Mouse (Mus musculus): Measurements from ENCODE around the gene Duxf3. TPM values are rescaled to one million over a fixed set of nuclear protein-coding genes. Genes with fewer than 3 reads are reported as not detected.
"Not testable (repeated sequence)": the region's sequence is repeated elsewhere in the genome, so short reads cannot be mapped to it uniquely, and the experiment has no call there.

Duxf3 gene
- polyA plus RNA-seq, 1 experiment, result not detected

DNA sequence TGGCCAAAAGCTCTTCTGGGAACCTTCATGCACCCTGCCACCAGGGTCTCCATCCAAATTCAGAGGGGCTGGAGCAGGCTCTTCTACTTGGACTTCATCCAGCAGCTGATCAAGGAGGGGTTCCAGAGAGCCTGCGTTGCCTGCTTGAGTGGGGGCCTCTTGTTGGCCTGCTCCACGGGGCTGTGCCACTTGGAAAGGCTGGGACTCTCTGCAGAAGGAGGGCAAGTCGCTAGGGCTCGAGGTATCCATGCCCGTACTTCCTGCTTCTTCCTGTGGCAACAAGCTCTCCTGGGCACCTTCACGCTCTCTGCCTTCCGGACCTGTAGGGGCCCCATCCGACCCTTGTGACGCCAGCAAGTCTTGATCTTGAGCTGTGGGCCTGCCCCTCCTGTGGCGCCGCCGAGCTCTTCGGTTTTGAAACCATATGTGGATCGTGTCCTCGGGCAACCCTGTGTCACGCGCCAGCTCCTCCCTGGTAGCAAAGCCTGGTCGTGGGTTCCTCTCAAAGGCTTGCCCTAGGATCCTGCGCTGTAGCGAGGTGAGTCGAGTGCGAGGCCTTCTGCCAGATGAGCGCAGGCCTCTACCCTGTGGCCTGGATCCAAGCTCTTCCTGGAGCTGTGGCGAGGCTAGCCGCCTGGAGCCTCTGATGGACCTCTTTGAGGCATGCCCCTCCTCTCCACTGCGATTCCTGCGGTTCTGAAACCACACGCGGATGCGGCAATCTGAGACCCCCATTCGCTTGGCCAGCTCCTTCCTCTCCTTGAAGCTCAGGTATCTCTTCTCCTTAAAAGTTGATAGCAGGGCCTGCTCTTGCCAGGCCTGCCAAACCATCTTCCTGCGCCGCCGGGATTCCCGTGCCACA lies 465 bp downstream of the Duxf3 start:
- not testable (repeated sequence) for H3K79me2 ChIP-seq (ENCODE audit: control insufficient read depth, insufficient read depth); H3K4me3 ChIP-seq; H3K27me3 ChIP-seq (ENCODE audit: control insufficient read depth, insufficient read depth, insufficient read length); H3ac ChIP-seq (ENCODE audit: control insufficient read depth, insufficient read length); H3K36me3 ChIP-seq (ENCODE audit: control insufficient read depth, insufficient read depth); H3K4me2 ChIP-seq (ENCODE audit: low read depth)
- TF ChIP-seq MYOG (IDR thresholded peaks at IDR 0.05; ENCODE audit: control insufficient read depth in 1 of 3, insufficient read depth in 1 of 3, insufficient read length in 2 of 3, low read depth in 2 of 3), result peak in 1 of 3 experiments; percentile 4

DNA sequence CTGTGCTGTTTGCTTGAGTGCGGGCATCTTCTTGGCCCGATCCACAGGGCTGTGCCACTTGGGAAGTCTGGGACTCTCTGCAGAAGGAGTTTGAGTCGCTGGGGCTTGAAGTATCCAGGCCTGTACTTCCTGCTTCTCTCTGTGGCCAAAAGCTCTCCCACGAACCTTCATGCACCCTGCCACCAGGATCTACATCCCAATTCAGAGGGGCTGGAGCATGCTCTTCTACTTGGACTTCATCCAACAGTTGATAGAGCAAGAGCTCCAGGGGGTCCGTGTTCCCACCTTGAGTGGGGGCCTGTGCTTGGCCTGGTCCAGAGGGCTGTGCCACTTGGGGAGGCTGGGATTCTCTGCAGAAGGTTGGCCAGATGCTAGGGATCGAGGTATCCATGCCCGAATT lies 1.4 kb downstream of the Duxf3 start:
- H3K4me2 ChIP-seq (ENCODE audit: low read depth); H3K4me3 ChIP-seq; H3K36me3 ChIP-seq (ENCODE audit: control insufficient read depth, insufficient read depth); H3K27me3 ChIP-seq (ENCODE audit: control insufficient read depth, insufficient read depth, insufficient read length); H3K79me2 ChIP-seq (ENCODE audit: control insufficient read depth, insufficient read depth); H3ac ChIP-seq (ENCODE audit: control insufficient read depth, insufficient read length): not testable (repeated sequence)

DNA sequence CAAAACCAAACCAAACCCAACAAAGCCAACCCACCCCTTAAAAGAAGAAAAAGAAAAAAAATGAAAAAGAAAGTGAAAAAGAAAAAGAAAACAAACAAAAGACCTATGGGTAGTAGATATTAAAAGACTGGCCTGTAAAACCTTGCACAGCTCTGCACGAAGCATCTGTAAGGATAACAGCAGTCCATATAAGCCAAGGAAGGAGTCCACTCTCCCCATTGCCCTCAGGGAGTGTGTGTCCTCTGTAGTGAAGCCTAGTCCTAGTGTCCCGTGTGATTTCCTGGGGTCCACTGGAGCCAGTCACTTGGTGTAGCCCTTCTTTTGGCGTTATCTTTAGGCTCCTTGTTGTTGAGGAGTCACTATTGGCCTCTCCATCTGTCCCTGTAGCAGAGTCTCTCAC lies 2.5 kb downstream of the Duxf3 start:
- H3K36me3 ChIP-seq (ENCODE audit: control insufficient read depth, insufficient read depth); H3K79me2 ChIP-seq (ENCODE audit: control insufficient read depth, insufficient read depth); H3K4me2 ChIP-seq (ENCODE audit: low read depth); H3K4me3 ChIP-seq; H3K27me3 ChIP-seq (ENCODE audit: control insufficient read depth, insufficient read depth, insufficient read length); H3ac ChIP-seq (ENCODE audit: control insufficient read depth, insufficient read length): not testable (repeated sequence)

DNA sequence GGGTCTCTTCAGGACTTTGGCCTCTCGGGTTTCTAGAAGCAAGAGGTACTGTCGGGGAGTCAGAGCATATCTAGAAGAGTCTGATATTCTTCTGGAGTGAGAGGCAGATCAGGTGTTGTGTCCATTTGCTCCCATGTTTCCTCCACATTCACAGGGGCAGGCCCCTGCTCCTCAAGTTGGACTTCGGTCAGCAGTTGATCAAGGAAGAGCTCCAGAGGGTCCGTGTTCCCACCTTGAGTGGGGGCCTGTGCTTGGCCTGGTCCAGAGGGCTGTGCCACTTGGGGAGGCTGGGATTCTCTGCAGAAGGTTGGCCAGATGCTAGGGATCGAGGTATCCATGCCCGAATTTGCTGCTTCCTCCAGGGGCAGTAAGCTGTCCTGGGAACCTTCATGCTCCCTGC lies 4.7 kb downstream of the Duxf3 start:
- not testable (repeated sequence) for H3K27me3 ChIP-seq (ENCODE audit: control insufficient read depth, insufficient read depth, insufficient read length); H3K79me2 ChIP-seq (ENCODE audit: control insufficient read depth, insufficient read depth); H3ac ChIP-seq (ENCODE audit: control insufficient read depth, insufficient read length); H3K36me3 ChIP-seq (ENCODE audit: control insufficient read depth, insufficient read depth); H3K4me2 ChIP-seq (ENCODE audit: low read depth); H3K4me3 ChIP-seq

DNA sequence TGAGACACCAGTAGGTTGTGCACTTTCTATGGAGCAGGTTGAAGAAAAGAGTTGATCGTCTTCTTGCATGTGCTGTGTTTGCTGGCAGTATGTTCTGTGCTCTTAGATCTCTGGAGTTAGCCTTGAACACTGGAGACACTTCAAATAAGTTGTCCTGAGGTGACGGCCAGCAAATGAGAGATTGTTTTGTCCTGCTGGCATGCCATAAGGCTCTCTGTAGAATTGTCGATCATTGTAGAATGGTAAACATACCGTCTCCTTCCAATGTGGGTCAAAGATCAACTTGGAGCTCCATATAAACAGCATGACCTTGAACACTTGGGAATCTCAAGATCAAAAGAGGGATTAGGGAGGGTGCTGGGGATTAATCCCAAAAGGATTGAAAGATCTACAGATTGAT lies 6.1 kb downstream of the Duxf3 start:
- not testable (repeated sequence) for H3K4me2 ChIP-seq (ENCODE audit: low read depth); H3K27me3 ChIP-seq (ENCODE audit: control insufficient read depth, insufficient read depth, insufficient read length); H3K79me2 ChIP-seq (ENCODE audit: control insufficient read depth, insufficient read depth); H3ac ChIP-seq (ENCODE audit: control insufficient read depth, insufficient read length); H3K36me3 ChIP-seq (ENCODE audit: control insufficient read depth, insufficient read depth); H3K4me3 ChIP-seq

DNA sequence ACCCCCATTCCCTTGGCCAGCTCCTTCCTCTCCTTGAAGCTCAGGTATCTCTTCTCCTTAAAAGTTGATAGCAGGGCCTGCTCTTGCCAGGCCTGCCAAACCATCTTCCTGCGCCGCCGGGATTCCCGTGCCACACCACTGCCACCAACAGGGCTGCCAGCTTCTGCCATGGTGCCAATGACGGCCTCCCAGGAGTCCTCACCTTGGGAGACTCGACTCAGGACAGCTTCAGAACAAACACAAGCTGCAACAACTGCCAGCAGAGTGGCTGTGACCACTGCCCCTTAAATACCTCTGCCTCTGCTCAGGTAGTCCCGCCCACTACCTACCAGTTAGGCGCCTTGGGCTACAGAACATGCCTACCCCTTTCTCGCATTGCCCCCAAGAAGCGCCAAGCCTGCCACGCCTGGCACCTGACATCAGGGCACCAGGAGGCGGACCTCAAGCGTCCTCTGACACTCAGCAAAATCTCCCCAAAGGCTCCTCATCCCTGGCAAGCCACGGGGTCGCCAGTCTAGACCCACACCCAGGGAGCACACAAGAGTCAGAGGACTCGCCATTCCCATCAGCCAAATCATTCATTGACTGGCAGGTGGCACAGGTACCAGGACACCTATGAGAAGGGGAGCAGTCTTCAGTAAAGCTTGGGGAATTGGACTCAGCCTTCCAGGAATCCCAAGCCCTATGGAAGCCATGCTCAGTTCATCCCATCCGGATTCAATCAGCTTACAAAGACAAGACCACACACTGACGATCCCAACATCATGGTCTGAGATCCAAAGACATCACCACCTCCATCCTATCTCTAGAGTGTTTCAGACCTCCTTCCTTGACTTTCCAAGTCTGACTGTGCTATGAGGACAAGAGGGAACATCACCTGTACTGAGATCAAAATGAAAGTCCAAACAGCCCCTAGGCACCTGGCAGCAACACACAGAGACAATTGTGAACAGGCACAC lies 7.4 kb downstream of the Duxf3 start, which contains the start of gene AW822073:
AW822073 (minus strand) TSS at position 104 of the 959 bp plus-strand sequence.
- not testable (repeated sequence) for H3K79me2 ChIP-seq (ENCODE audit: control insufficient read depth, insufficient read depth); H3K27me3 ChIP-seq (ENCODE audit: control insufficient read depth, insufficient read depth, insufficient read length); H3K4me3 ChIP-seq; H3K4me2 ChIP-seq (ENCODE audit: low read depth); H3ac ChIP-seq (ENCODE audit: control insufficient read depth, insufficient read length); H3K36me3 ChIP-seq (ENCODE audit: control insufficient read depth, insufficient read depth)

DNA sequence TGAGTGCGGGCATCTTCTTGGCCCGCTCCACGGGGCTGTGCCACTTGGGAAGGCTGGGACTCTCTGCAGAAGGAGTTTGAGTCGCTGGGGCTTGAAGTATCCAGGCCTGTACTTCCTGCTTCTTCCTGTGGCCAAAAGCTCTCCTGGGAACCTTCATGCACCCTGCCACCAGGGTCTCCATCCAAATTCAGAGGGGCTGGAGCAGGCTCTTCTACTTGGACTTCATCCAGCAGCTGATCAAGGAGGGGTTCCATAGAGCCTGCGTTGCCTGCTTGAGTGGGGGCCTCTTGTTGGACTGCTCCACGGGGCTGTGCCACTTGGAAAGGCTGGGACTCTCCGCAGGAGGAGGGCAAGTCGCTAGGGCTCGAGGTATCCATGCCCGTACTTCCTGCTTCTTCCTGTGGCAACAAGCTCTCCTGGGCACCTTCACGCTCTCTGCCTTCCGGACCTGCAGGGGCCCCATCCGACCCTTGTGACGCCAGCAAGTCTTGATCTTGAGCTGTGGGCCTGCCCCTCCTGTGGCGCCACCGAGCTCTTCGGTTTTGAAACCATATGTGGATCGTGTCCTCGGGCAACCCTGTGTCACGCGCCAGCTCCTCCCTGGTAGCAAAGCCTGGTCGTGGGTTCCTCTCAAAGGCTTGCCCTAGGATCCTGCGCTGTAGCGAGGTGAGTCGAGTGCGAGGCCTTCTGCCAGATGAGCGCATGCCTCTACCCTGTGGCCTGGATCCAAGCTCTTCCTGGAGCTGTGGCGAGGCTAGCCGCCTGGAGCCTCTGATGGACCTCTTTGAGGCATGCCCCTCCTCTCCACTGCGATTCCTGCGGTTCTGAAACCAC lies 8.3 kb downstream of the Duxf3 start:
- not testable (repeated sequence) for H3ac ChIP-seq (ENCODE audit: control insufficient read depth, insufficient read length); H3K27me3 ChIP-seq (ENCODE audit: control insufficient read depth, insufficient read depth, insufficient read length); H3K79me2 ChIP-seq (ENCODE audit: control insufficient read depth, insufficient read depth); H3K36me3 ChIP-seq (ENCODE audit: control insufficient read depth, insufficient read depth); H3K4me2 ChIP-seq (ENCODE audit: low read depth); H3K4me3 ChIP-seq

DNA sequence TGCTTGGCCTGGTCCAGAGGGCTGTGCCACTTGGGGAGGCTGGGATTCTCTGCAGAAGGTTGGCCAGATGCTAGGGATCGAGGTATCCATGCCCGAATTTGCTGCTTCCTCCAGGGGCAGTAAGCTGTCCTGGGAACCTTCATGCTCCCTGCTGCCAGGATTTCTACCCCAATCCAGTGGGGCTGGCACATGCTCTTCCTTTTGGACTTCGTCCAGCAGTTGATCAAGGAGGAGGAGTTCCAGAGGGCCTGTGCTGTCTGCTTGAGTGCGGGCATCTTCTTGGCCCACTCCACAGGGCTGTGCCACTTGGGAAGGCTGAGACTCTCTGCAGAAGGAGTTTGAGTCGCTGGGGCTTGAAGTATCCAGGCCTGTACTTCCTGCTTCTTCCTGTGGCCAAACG lies 9.3 kb downstream of the Duxf3 start:
- not testable (repeated sequence) for H3K4me3 ChIP-seq; H3ac ChIP-seq (ENCODE audit: control insufficient read depth, insufficient read length); H3K36me3 ChIP-seq (ENCODE audit: control insufficient read depth, insufficient read depth); H3K27me3 ChIP-seq (ENCODE audit: control insufficient read depth, insufficient read depth, insufficient read length); H3K79me2 ChIP-seq (ENCODE audit: control insufficient read depth, insufficient read depth); H3K4me2 ChIP-seq (ENCODE audit: low read depth)

DNA sequence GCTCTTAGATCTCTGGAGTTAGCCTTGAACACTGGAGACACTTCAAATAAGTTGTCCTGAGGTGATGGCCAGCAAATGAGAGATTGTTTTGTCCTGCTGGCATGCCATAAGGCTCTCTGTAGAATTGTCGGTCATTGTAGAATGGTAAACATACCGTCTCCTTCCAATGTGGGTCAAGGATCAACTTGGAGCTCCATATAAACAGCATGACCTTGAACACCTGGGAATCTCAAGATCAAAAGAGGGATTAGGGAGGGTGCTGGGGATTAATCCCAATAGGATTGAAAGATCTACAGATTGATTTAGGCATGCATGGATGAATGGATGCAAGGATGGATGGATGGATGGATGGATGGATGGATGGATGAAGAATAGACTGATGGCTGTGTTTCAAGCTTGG lies 10.9 kb downstream of the Duxf3 start:
- not testable (repeated sequence) for H3K4me2 ChIP-seq (ENCODE audit: low read depth); H3K79me2 ChIP-seq (ENCODE audit: control insufficient read depth, insufficient read depth); H3K27me3 ChIP-seq (ENCODE audit: control insufficient read depth, insufficient read depth, insufficient read length); H3K36me3 ChIP-seq (ENCODE audit: control insufficient read depth, insufficient read depth); H3K4me3 ChIP-seq; H3ac ChIP-seq (ENCODE audit: control insufficient read depth, insufficient read length)
